Mouse (Mus musculus) liver, postnatal 0 days (tissue): ENCODE measurements around the gene 1190007I07Rik. TPM values are rescaled to one million over a fixed set of nuclear protein-coding genes. Genes with fewer than 3 reads are reported as not detected.

Source experiments
- polyA plus RNA-seq: library from polyadenylated mRNA; unstranded; fragments of >200 nt; fragmentation: Nextera tagmentation; extraction: Ambion mirVana; gene quantifications from 2 replicates; pipeline ENCODE4 v1.2.1, GENCODE M21; 2015

Gene 1190007I07Rik
- polyA plus RNA-seq, 1 experiment from 2014 or later, result 31.4 TPM

Other genes starting within 250 kb of the 1190007I07Rik start
- gene Gm1553, start 130.6 kb downstream of the 1190007I07Rik start, polyA plus RNA-seq, result not detected in 2 replicates
- 20.8 and 22.3 TPM in 2 replicates for gene Tdg, start 6.6 kb upstream of the 1190007I07Rik start, polyA plus RNA-seq
- 0.12 and 0.25 TPM in 2 replicates for gene Glt8d2, start 67.4 kb upstream of the 1190007I07Rik start, polyA plus RNA-seq
- 9.3 and 11.9 TPM in 2 replicates for gene Hcfc2, start 72.9 kb upstream of the 1190007I07Rik start, polyA plus RNA-seq
- 26.6 and 30.1 TPM in 2 replicates for gene Nfyb, start 140.9 kb upstream of the 1190007I07Rik start, polyA plus RNA-seq
- 26.7 and 28.1 TPM in 2 replicates for gene Txnrd1, start 210.7 kb upstream of the 1190007I07Rik start, polyA plus RNA-seq
- 0.15 TPM in 1 of 2 replicates, not detected in the other for gene Eid3, start 243.4 kb upstream of the 1190007I07Rik start, polyA plus RNA-seq